Mouse (Mus musculus) ES-Bruce4 (cell line): Measurements from ENCODE around the gene Jup.

ENCODE experiments used
- CTCF ChIP-seq: IDR thresholded peaks from one replicate; pipeline ENCODE4 v1.8.1; 2011; ENCODE audit warnings: low read depth, low read length
- EP300 ChIP-seq: IDR thresholded peaks from 2 replicates; pipeline ENCODE4 v1.6.1; 2011; ENCODE audit warnings: low read depth, low read length; ENCODE audit not compliant: insufficient read depth

DNA sequence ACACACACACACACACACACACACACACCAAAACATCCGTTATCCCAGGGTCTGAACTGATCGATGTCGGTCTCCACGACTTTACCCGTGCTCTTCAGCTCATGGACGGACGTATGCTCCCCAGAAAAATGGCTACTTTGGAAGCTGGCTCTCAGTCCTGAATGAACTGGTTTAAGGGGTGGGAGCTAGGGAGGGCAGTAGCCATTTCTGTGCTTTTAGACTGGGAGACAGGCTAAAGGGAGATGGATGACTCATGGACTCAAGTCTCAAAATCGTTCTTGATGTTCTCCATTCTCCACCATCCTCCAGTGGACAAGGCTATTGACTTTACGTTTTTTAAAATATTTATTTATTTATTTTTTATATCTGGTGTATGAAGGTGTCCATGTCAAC lies 40.7 kb downstream of the Jup start:
- TF ChIP-seq EP300 (no peak), CTCF (no peak)
